Mouse (Mus musculus) ES-E14 (cell line): ENCODE results near the gene Phlda1.

Experiments
- CHD2 ChIP-seq: IDR thresholded peaks from 2 replicates; pipeline ENCODE4 v1.6.1; 2014; ENCODE audit warnings: mild to moderate bottlenecking, low read depth, low read length, inconsistent platforms
- HCFC1 ChIP-seq: IDR thresholded peaks from 2 replicates; pipeline ENCODE4 v1.6.1; 2012; ENCODE audit warnings: low read length, inconsistent platforms, borderline replicate concordance; ENCODE audit not compliant: insufficient read depth
- MAFK ChIP-seq: IDR thresholded peaks from 2 replicates; pipeline ENCODE4 v1.6.1; 2014; ENCODE audit warnings: mild to moderate bottlenecking, low read depth, low read length, inconsistent platforms; ENCODE audit not compliant: insufficient read depth
- ZNF384 ChIP-seq: IDR thresholded peaks from 2 replicates; pipeline ENCODE4 v1.6.1; 2012; ENCODE audit warnings: low read depth, low read length, inconsistent platforms

DNA sequence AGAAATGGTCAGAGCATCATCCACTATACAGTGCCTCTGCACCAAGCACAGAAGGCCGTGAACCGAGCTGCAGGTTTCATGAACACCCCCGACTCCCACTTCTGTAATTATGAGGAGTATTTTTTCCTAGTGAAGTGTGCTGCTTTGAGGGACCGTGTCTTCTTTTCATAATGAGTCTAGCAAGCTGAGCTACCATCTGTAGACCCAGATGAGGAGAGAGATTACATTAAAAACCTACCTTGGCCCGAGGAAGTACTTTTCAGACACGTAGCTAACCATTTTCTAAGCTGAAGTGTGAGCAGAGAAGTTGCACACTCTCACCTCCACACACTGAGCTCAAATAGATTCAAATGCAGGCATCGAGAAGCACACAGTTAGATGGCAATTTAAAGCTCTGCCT lies 37.0 kb downstream of the Phlda1 start:
- no peak for TF ChIP-seq ZNF384
- no peak for TF ChIP-seq MAFK
- TF ChIP-seq CHD2, result no peak
- TF ChIP-seq HCFC1, result no peak
